Mouse (Mus musculus) spleen, postnatal 36 days (tissue): ENCODE data around the gene Ttll4.

Source experiments
- DNase-seq, 2 experiments: peaks; one replicate each; pipeline ENCODE4 v3.0.0; 2022; ENCODE audit warnings: low spot score in 2 of 2, mixed read lengths in 1 of 2

The Ttll4 gene

DNA sequence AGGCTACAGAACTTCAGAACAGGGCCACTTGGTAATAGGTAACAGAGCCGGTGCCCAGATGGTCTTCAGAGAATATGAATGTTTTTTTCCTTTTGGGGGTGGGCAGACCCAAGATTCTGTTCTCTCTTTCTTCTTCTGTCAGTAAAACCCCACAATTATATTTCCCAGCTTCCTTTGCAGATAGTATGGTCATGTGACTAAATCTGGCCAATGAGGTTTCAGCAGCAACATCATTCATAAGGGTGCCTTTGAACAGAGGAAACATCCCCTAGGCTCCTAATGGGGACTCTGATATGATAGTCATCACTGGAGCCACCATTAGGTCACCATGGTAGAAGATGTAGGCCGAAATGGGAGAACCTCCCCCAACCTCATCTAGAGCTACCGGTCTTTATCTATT lies 91.3 kb downstream of the Ttll4 start:
- DNase-seq: no peak
